Mouse (Mus musculus) limb, embryonic 12.5 days (tissue): ENCODE data around the gene Ndufs1. TPM values are rescaled to one million over a fixed set of nuclear protein-coding genes. Genes with fewer than 3 reads are reported as not detected.

Experiments
- ATAC-seq: fragments of 200-750 bp; cut with Nextera tagmentation; 2 replicates; pipeline ENCODE4 v1.8.0; 2017; ENCODE audit warnings: low read depth, moderate TSS enrichment; ENCODE audit not compliant: insufficient number of reproducible peaks, insufficient read depth, low FRiP score, low TSS enrichment
- H3K27ac ChIP-seq: fragments of 300-500 bp; sonication (generic); 2 replicates; pipeline ENCODE4 v1.5.1; 2016; ENCODE audit warnings: mild to moderate bottlenecking, moderate library complexity
- H3K27me3 ChIP-seq: fragments of 300-500 bp; sonication (generic); 2 replicates; pipeline ENCODE4 v1.6.1; 2016; ENCODE audit warnings: mild to moderate bottlenecking, moderate library complexity
- H3K36me3 ChIP-seq: fragments of 300-500 bp; sonication (generic); 2 replicates; pipeline ENCODE4 v1.6.1; 2016; ENCODE audit warnings: mild to moderate bottlenecking, moderate library complexity
- H3K4me1 ChIP-seq: fragments of 300-500 bp; sonication (generic); replicated peaks from 2 replicates; pipeline ENCODE4 v1.6.1; 2016
- H3K4me2 ChIP-seq: fragments of 300-500 bp; sonication (generic); 2 replicates; pipeline ENCODE4 v1.6.1; 2016; ENCODE audit warnings: mild to moderate bottlenecking, moderate library complexity
- H3K4me3 ChIP-seq: fragments of 300-500 bp; sonication (generic); replicated peaks from 2 replicates; pipeline ENCODE4 v1.5.1; 2016; ENCODE audit warnings: mild to moderate bottlenecking
- H3K9ac ChIP-seq: fragments of 300-500 bp; sonication (generic); replicated peaks from 2 replicates; pipeline ENCODE4 v1.6.1; 2016; ENCODE audit warnings: mild to moderate bottlenecking, moderate library complexity
- H3K9me3 ChIP-seq: fragments of 300-500 bp; sonication (generic); 2 replicates; pipeline ENCODE4 v1.6.1; 2016; ENCODE audit warnings: mild to moderate bottlenecking, moderate library complexity
- WGBS: fragments of 180-500 bp; shearing (Covaris S2); methylation state at CpG from one replicate; pipeline ENCODE4 v1.1.7; 2016; 5-methylcytosine and 5-hydroxymethylcytosine counted together
- polyA plus RNA-seq: library from polyadenylated mRNA; unstranded; fragments of >200 nt; fragmentation: Nextera tagmentation; extraction: Ambion mirVana; gene quantifications from 2 replicates; pipeline ENCODE4 v1.2.1, GENCODE M21; 2016

Gene Ndufs1
- polyA plus RNA-seq, 1 experiment from 2014 or later = 141 TPM

GRCm38 (mm10) chr1:63134530-63134929, 42.1 kb downstream of the Ndufs1 start:
- Histone ChIP-seq H3K4me3 (no peak overlapping the region), H3K9ac (no peak overlapping the region), H3K27ac (no peak overlapping the region), H3K4me2 (no peak overlapping the region), H3K36me3 (peaks cover 16% of the 10 kb centered on the region), H3K4me1 (peaks cover 5% of the 10 kb centered on the region), H3K9me3 (no peaks in the 10 kb centered on the region), H3K27me3 (no peaks in the 10 kb centered on the region)
- ATAC-seq = no peak
- WGBS = 84% methylated on average over 3 of the region's 3 CpGs

- no peak overlapping the region for H3K4me3 ChIP-seq
- no peak overlapping the region for H3K9ac ChIP-seq
- no peaks in the 10 kb centered on the region for H3K9me3 ChIP-seq
- H3K27ac ChIP-seq = no peak overlapping the region
- H3K4me2 ChIP-seq = no peak overlapping the region
- 93% methylated on average over 11 of the region's 11 CpGs for WGBS
- no peaks in the 10 kb centered on the region for H3K27me3 ChIP-seq
- H3K4me1 ChIP-seq = peaks cover 9% of the 10 kb centered on the region
- ATAC-seq = no peak
- H3K36me3 ChIP-seq = 0 out of 2 replicates have a peak, but pooled peaks cover 9% of the 10 kb centered on the region
These were observed 44.9 kb downstream of the Ndufs1 start for GRCm38 (mm10) chr1:63131766-63132165.

- H3K27me3 ChIP-seq = no peaks in the 10 kb centered on the region
- no peak for ATAC-seq
- no peak overlapping the region for H3K9ac ChIP-seq
- WGBS = 82% methylated on average over 2 of the region's 2 CpGs
- H3K27ac ChIP-seq = no peak overlapping the region
- H3K4me1 ChIP-seq = peaks cover 9% of the 10 kb centered on the region
- peaks cover 16% of the 10 kb centered on the region; the same call in 1 of the 2 replicates for H3K36me3 ChIP-seq
- no peak overlapping the region for H3K4me2 ChIP-seq
- H3K9me3 ChIP-seq = no peaks in the 10 kb centered on the region
- no peak overlapping the region for H3K4me3 ChIP-seq
These were observed 45.8 kb downstream of the Ndufs1 start for GRCm38 (mm10) chr1:63130883-63131282.

DNA sequence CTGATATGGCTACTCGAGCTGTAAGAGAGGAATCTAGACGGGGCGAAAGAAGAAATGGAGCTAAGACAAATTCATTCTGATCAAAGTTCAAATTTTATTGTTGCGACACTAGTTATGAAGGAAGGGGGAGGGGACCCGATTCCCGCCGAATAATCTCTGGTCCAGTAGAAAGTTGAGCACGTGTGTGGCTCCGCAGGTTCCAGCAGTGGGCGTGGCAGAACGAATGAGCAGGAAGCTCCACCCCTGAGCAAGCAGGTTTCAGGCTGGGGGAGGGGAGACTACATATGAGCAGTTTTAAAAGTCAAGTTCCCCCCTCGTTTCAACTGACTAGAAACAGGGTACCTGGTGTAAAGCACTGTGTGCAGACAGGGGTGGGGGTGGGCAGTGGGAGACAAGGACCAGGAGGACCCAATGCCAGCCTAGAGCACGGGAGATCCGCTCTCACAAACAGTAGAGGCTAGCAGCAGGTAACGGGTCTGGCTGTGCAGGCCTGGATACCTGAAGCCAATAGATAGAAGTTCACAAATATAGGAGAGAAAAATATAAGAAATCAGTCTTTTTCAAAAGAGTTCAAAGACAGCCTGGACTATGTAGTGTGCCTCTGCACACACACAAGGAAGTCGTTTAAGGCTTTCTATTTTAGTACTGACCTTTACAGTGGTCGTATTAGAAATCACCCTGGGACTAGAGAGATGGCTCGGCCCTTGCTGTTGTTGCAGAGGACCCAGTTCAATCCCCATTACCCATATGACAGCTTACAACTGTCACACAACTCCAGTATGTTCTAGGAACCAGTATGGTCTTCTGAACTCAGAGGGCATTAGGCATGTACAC, 46.6 kb downstream of the Ndufs1 start:
- peaks cover 9% of the 10 kb centered on the region for H3K4me1 ChIP-seq
- peak overlapping the region; percentile 55 for H3K4me2 ChIP-seq
- no peaks in the 10 kb centered on the region for H3K27me3 ChIP-seq
- no peaks in the 10 kb centered on the region for H3K9me3 ChIP-seq
- H3K4me3 ChIP-seq = peak overlapping the region; percentile 30
- H3K36me3 ChIP-seq = peaks cover 23% of the 10 kb centered on the region
- H3K9ac ChIP-seq = peak overlapping the region; percentile 34; the same call in 1 of the 2 replicates
- peak; percentile 65; the same call in 1 of the 2 replicates for ATAC-seq
- WGBS = 17% methylated on average over 18 of the region's 18 CpGs
- no peak overlapping the region for H3K27ac ChIP-seq

DNA sequence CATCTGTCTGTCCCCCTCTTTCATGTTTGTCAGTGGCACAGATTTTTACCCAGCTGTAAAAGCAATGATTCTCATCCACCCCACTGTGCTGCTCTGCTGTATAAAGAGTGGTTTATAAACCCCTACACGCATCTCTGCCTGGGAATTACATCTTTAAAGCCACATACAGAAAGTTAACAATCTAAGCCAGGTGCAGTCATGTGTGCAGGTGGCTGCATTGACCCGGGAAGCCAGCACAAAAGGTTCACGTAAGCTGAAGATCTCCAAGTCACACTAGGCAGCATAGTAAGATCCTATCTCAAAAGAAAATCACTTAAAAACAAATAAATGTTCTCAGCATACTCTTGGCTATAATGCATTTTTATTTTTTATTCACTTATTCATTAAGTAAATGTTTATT, 47.4 kb downstream of the Ndufs1 start:
- Histone ChIP-seq H3K4me2 (peak overlapping the region; percentile 55), H3K9me3 (no peaks in the 10 kb centered on the region), H3K27me3 (no peaks in the 10 kb centered on the region), H3K4me3 (no peak overlapping the region), H3K4me1 (peaks cover 9% of the 10 kb centered on the region), H3K27ac (peak overlapping the region; percentile 41; the same call in 1 of the 2 replicates), H3K9ac (no peak overlapping the region), H3K36me3 (peaks cover 27% of the 10 kb centered on the region)
- no peak for ATAC-seq
- 46% methylated on average over 3 of the region's 3 CpGs for WGBS

GRCm38 (mm10) chr1:63126206-63126605, 50.4 kb downstream of the Ndufs1 start:
- no peak overlapping the region for H3K4me3 ChIP-seq
- no peaks in the 10 kb centered on the region for H3K9me3 ChIP-seq
- H3K4me2 ChIP-seq = no peak overlapping the region
- peaks cover 49% of the 10 kb centered on the region for H3K36me3 ChIP-seq
- WGBS = 91% methylated on average over 3 of the region's 3 CpGs
- no peak for ATAC-seq
- H3K27ac ChIP-seq = no peak overlapping the region
- no peak overlapping the region for H3K9ac ChIP-seq
- no peaks in the 10 kb centered on the region for H3K27me3 ChIP-seq
- peaks cover 9% of the 10 kb centered on the region for H3K4me1 ChIP-seq

- no peak overlapping the region for H3K9ac ChIP-seq
- WGBS = 86% methylated on average over 6 of the region's 6 CpGs
- H3K4me2 ChIP-seq = no peak overlapping the region
- no peaks in the 10 kb centered on the region for H3K27me3 ChIP-seq
- no peak for ATAC-seq
- H3K36me3 ChIP-seq = peaks cover 68% of the 10 kb centered on the region
- H3K4me3 ChIP-seq = no peak overlapping the region
- H3K9me3 ChIP-seq = no peaks in the 10 kb centered on the region
- no peaks in the 10 kb centered on the region for H3K4me1 ChIP-seq
- no peak overlapping the region for H3K27ac ChIP-seq
These were observed 52.7 kb downstream of the Ndufs1 start for GRCm38 (mm10) chr1:63123823-63124450.

- no peak overlapping the region for H3K27ac ChIP-seq
- H3K27me3 ChIP-seq = no peaks in the 10 kb centered on the region
- H3K9me3 ChIP-seq = no peaks in the 10 kb centered on the region
- H3K9ac ChIP-seq = no peak overlapping the region
- no peak overlapping the region for H3K4me3 ChIP-seq
- H3K4me2 ChIP-seq = no peak overlapping the region
- H3K36me3 ChIP-seq = peaks cover 74% of the 10 kb centered on the region
- no peak for ATAC-seq
- peaks cover 3% of the 10 kb centered on the region for H3K4me1 ChIP-seq
- WGBS = 90% methylated on average over 6 of the region's 6 CpGs
These were observed 54.6 kb downstream of the Ndufs1 start for GRCm38 (mm10) chr1:63122005-63122404.

DNA sequence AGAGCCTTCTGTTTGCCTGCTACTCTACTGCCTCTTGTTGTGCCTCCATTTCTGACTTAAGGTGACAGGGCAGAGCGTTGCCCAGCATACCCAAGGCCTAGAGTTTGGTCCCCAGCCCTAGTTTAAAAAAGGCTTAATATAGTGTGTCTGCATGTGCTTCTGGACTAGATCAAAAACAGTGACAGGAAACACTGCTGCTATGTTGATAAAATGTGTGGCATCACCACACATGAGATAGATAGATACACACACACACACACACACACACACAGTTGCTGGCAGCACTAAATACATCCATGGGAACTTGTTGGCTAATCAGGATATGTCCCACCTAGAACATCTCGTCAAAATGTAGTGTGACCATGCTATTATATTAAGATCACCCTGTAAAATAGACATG, 56.3 kb downstream of the Ndufs1 start:
- no peaks in the 10 kb centered on the region for H3K9me3 ChIP-seq
- H3K27me3 ChIP-seq = no peaks in the 10 kb centered on the region
- ATAC-seq = no peak
- H3K36me3 ChIP-seq = peaks cover 62% of the 10 kb centered on the region
- H3K9ac ChIP-seq = no peak overlapping the region
- 90% methylated on average over 2 of the region's 2 CpGs for WGBS
- H3K4me1 ChIP-seq = peaks cover 17% of the 10 kb centered on the region
- no peak overlapping the region for H3K27ac ChIP-seq
- H3K4me3 ChIP-seq = no peak overlapping the region
- H3K4me2 ChIP-seq = no peak overlapping the region

- H3K36me3 ChIP-seq = peaks cover 58% of the 10 kb centered on the region
- 93% methylated on average over 4 of the region's 4 CpGs for WGBS
- H3K27ac ChIP-seq = no peak overlapping the region
- H3K4me2 ChIP-seq = no peak overlapping the region
- no peaks in the 10 kb centered on the region for H3K27me3 ChIP-seq
- H3K4me1 ChIP-seq = peaks cover 17% of the 10 kb centered on the region
- no peak overlapping the region for H3K4me3 ChIP-seq
- H3K9me3 ChIP-seq = no peaks in the 10 kb centered on the region
- no peak overlapping the region for H3K9ac ChIP-seq
- ATAC-seq = no peak
These were observed 57.0 kb downstream of the Ndufs1 start for GRCm38 (mm10) chr1:63119675-63120074.

DNA sequence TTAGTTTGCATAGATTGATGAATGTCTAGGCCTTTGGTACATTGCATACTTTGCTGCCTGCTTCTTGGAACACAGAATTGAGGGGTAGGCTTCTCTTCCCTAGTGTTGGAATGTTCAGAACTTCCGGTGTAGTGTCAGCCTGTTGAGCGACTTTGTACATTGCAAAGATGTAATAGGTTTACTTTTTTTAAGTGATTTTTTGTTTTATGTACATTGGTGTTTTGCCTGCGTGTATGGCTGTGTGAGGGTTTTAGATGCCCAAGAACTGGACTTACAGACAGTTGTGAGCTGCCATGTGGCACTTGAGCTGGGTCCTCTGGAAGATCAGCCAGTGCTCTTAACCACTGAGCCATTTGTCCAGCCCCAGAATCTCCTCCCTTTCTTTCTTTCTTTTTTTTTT, 61.1 kb downstream of the Ndufs1 start:
- 66% methylated on average over 3 of the region's 3 CpGs for WGBS
- no peaks in the 10 kb centered on the region for H3K27me3 ChIP-seq
- H3K9me3 ChIP-seq = no peaks in the 10 kb centered on the region
- ATAC-seq = no peak
- H3K27ac ChIP-seq = peak overlapping the region; percentile 100
- H3K4me2 ChIP-seq = peak overlapping the region; percentile 84
- H3K9ac ChIP-seq = peak overlapping the region; percentile 23
- H3K36me3 ChIP-seq = peaks cover 23% of the 10 kb centered on the region
- H3K4me3 ChIP-seq = peak overlapping the region; percentile 95
- peaks cover 26% of the 10 kb centered on the region for H3K4me1 ChIP-seq
